Mouse (Mus musculus) stomach, postnatal 0 days (tissue): Measurements from ENCODE around the gene Ccdc92b. TPM values are rescaled to one million over a fixed set of nuclear protein-coding genes. Genes with fewer than 3 reads are reported as not detected.
"Not testable (repeated sequence)": the region's sequence is repeated elsewhere in the genome, so short reads cannot be mapped to it uniquely, and the experiment has no call there.

Source experiments
- ATAC-seq: fragments of 200-750 bp; cut with Nextera tagmentation; 2 replicates; pipeline ENCODE4 v1.8.0; 2017; ENCODE audit not compliant: low FRiP score, low TSS enrichment
- DNase-seq: peaks from one replicate; pipeline ENCODE4 v3.0.0-alpha.2; 2016; ENCODE audit warnings: low spot score
- H3K27ac ChIP-seq: fragments of 300-500 bp; sonication (generic); replicated peaks from 2 replicates; pipeline ENCODE4 v1.5.1; 2014; ENCODE audit warnings: mild to moderate bottlenecking, control low read depth
- H3K27me3 ChIP-seq: fragments of 300-500 bp; sonication (generic); 2 replicates; pipeline ENCODE4 v1.6.1; 2014; ENCODE audit warnings: low read length; ENCODE audit not compliant: control insufficient read depth, insufficient read depth
- H3K36me3 ChIP-seq: fragments of 300-500 bp; sonication (generic); 2 replicates; pipeline ENCODE4 v1.6.1; 2014; ENCODE audit warnings: low read length, mixed read lengths; ENCODE audit not compliant: control insufficient read depth, insufficient read depth
- H3K4me1 ChIP-seq: fragments of 300-500 bp; sonication (generic); replicated peaks from 2 replicates; pipeline ENCODE4 v1.6.1; 2014; ENCODE audit warnings: antibody characterized with exemption; ENCODE audit not compliant: control insufficient read depth, insufficient read depth
- H3K4me2 ChIP-seq: fragments of 300-500 bp; sonication (generic); replicated peaks from 2 replicates; pipeline ENCODE4 v1.6.1; 2014; ENCODE audit warnings: low read depth, mild to moderate bottlenecking, control low read depth, moderate library complexity
- H3K4me3 ChIP-seq: fragments of 300-500 bp; sonication (generic); 2 replicates; pipeline ENCODE4 v1.5.1; 2014; ENCODE audit warnings: low read depth, low read length, control low read depth
- H3K9ac ChIP-seq: fragments of 300-500 bp; sonication (generic); 2 replicates; pipeline ENCODE4 v1.6.1; 2014; ENCODE audit warnings: mild to moderate bottlenecking, low read length, control low read depth, mixed read lengths
- H3K9me3 ChIP-seq: fragments of 300-500 bp; sonication (generic); 2 replicates; pipeline ENCODE4 v1.6.1; 2016; ENCODE audit warnings: low read length; ENCODE audit not compliant: control insufficient read depth
- CTCF ChIP-seq: IDR thresholded peaks from 2 replicates; pipeline ENCODE4 v1.5.1; 2016; ENCODE audit warnings: antibody characterized with exemption, low read depth, mild to moderate bottlenecking, moderate library complexity
- EP300 ChIP-seq: optimal IDR thresholded peaks from 2 replicates; pipeline ENCODE3; 2016; ENCODE audit warnings: antibody characterized with exemption
- WGBS: fragments of 180-500 bp; shearing (Covaris S2); extraction: QIAGEN DNeasy Blood & Tissue Kit; methylation state at CpG from one replicate; pipeline ENCODE4 v1.1.7; 2014; 5-methylcytosine and 5-hydroxymethylcytosine counted together
- polyA plus RNA-seq: library from polyadenylated mRNA; unstranded; fragments of >200 nt; fragmentation: Nextera tagmentation; extraction: Ambion mirVana; gene quantifications from 2 replicates; pipeline ENCODE4 v1.2.1, GENCODE M21; 2015

Gene Ccdc92b
- polyA plus RNA-seq, 1 experiment from 2014 or later: 0.55 TPM

GRCm38 (mm10) chr11:74581333-74581732 is 38.1 kb upstream of the Ccdc92b start:
- ATAC-seq, H3K4me2 ChIP-seq, H3K9ac ChIP-seq, H3K27ac ChIP-seq, H3K4me1 ChIP-seq, DNase-seq, H3K9me3 ChIP-seq, H3K4me3 ChIP-seq, H3K36me3 ChIP-seq, H3K27me3 ChIP-seq: not testable (repeated sequence)
- TF ChIP-seq CTCF: peak; percentile 38
- 58% methylated on average over 4 of the region's 4 CpGs for WGBS

DNA sequence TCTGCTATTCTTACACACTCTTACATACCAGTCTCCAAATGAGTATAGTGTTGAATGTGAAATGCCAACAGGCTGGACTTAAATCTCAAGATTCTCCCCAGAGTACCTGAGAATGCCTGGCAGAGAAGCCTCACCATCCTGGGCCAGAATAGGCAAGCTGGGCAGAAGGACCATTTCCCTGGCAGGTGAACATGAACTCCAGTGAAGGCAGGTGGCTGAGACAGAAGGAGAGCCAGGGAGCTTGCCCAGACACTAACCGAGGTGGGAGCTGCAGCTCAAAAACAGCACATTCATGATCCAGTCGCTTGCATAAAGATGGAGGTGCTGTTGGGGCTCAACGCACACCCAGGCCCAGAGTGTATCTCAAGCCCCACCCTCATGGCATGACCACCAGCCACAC is 36.9 kb upstream of the Ccdc92b start:
- Histone ChIP-seq H3K27ac (no peak overlapping the region), H3K4me1 (no peaks in the 10 kb centered on the region), H3K4me2 (no peak overlapping the region), H3K4me3 (no peak overlapping the region), H3K36me3 (no peaks in the 10 kb centered on the region), H3K27me3 (no peaks in the 10 kb centered on the region), H3K9me3 (no peaks in the 10 kb centered on the region), H3K9ac (no peak overlapping the region)
- 91% methylated on average over 3 of the region's 3 CpGs for WGBS
- ATAC-seq (no peak), DNase-seq (no peak)
- no peak for TF ChIP-seq EP300
- TF ChIP-seq CTCF: no peak

- no peak for DNase-seq
- Histone ChIP-seq H3K36me3 (no peaks in the 10 kb centered on the region), H3K27ac (no peak overlapping the region), H3K4me3 (no peak overlapping the region), H3K4me2 (no peak overlapping the region), H3K27me3 (no peaks in the 10 kb centered on the region; the same call in 1 of the 2 replicates), H3K4me1 (no peaks in the 10 kb centered on the region), H3K9me3 (no peaks in the 10 kb centered on the region), H3K9ac (no peak overlapping the region)
- 67% methylated on average over 7 of the region's 7 CpGs for WGBS
- no peak for ATAC-seq
- no peak for TF ChIP-seq CTCF
- TF ChIP-seq EP300: no peak
Measured at GRCm38 (mm10) chr11:74583824-74584349, 35.5 kb upstream of the Ccdc92b start.

- TF ChIP-seq EP300: no peak
- no peak for TF ChIP-seq CTCF
- peak; percentile 69 for DNase-seq
- no peaks in the 10 kb centered on the region for H3K9me3 ChIP-seq
- H3K4me3 ChIP-seq: no peak overlapping the region
- peaks cover 10% of the 10 kb centered on the region for H3K27me3 ChIP-seq
- WGBS: 62% methylated on average over 10 of the region's 10 CpGs
- H3K9ac ChIP-seq: no peak overlapping the region
- H3K4me2 ChIP-seq: no peak overlapping the region
- peak; percentile 50; the same call in 1 of the 2 replicates for ATAC-seq
- no peaks in the 10 kb centered on the region for H3K4me1 ChIP-seq
- no peak overlapping the region for H3K27ac ChIP-seq
- H3K36me3 ChIP-seq: no peaks in the 10 kb centered on the region
Measured at GRCm38 (mm10) chr11:74584946-74585723, 34.3 kb upstream of the Ccdc92b start.

GRCm38 (mm10) chr11:74586401-74586800 is 33.0 kb upstream of the Ccdc92b start:
- Histone ChIP-seq H3K27ac (no peak overlapping the region), H3K9ac (no peak overlapping the region), H3K9me3 (no peaks in the 10 kb centered on the region), H3K27me3 (peaks cover 11% of the 10 kb centered on the region), H3K4me1 (no peaks in the 10 kb centered on the region), H3K36me3 (no peaks in the 10 kb centered on the region), H3K4me3 (no peak overlapping the region), H3K4me2 (no peak overlapping the region)
- TF ChIP-seq EP300 (no peak), CTCF (no peak)
- DNase-seq: no peak
- 67% methylated on average over 5 of the region's 5 CpGs for WGBS
- no peak for ATAC-seq
